Mouse (Mus musculus) stomach, postnatal 0 days (tissue): ENCODE measurements around the gene Boc. TPM values are rescaled to one million over a fixed set of nuclear protein-coding genes. Genes with fewer than 3 reads are reported as not detected.

Experiments used
- ATAC-seq: fragments of 200-750 bp; cut with Nextera tagmentation; 2 replicates; pipeline ENCODE4 v1.8.0; 2017; ENCODE audit not compliant: low FRiP score, low TSS enrichment
- DNase-seq: peaks from one replicate; pipeline ENCODE4 v3.0.0-alpha.2; 2016; ENCODE audit warnings: low spot score
- H3K27ac ChIP-seq: fragments of 300-500 bp; sonication (generic); replicated peaks from 2 replicates; pipeline ENCODE4 v1.5.1; 2014; ENCODE audit warnings: mild to moderate bottlenecking, control low read depth
- H3K27me3 ChIP-seq: fragments of 300-500 bp; sonication (generic); 2 replicates; pipeline ENCODE4 v1.6.1; 2014; ENCODE audit warnings: low read length; ENCODE audit not compliant: control insufficient read depth, insufficient read depth
- H3K36me3 ChIP-seq: fragments of 300-500 bp; sonication (generic); 2 replicates; pipeline ENCODE4 v1.6.1; 2014; ENCODE audit warnings: low read length, mixed read lengths; ENCODE audit not compliant: control insufficient read depth, insufficient read depth
- H3K4me1 ChIP-seq: fragments of 300-500 bp; sonication (generic); replicated peaks from 2 replicates; pipeline ENCODE4 v1.6.1; 2014; ENCODE audit warnings: antibody characterized with exemption; ENCODE audit not compliant: control insufficient read depth, insufficient read depth
- H3K4me2 ChIP-seq: fragments of 300-500 bp; sonication (generic); replicated peaks from 2 replicates; pipeline ENCODE4 v1.6.1; 2014; ENCODE audit warnings: low read depth, mild to moderate bottlenecking, control low read depth, moderate library complexity
- H3K4me3 ChIP-seq: fragments of 300-500 bp; sonication (generic); 2 replicates; pipeline ENCODE4 v1.5.1; 2014; ENCODE audit warnings: low read depth, low read length, control low read depth
- H3K9ac ChIP-seq: fragments of 300-500 bp; sonication (generic); 2 replicates; pipeline ENCODE4 v1.6.1; 2014; ENCODE audit warnings: mild to moderate bottlenecking, low read length, control low read depth, mixed read lengths
- H3K9me3 ChIP-seq: fragments of 300-500 bp; sonication (generic); 2 replicates; pipeline ENCODE4 v1.6.1; 2016; ENCODE audit warnings: low read length; ENCODE audit not compliant: control insufficient read depth
- CTCF ChIP-seq: IDR thresholded peaks from 2 replicates; pipeline ENCODE4 v1.5.1; 2016; ENCODE audit warnings: antibody characterized with exemption, low read depth, mild to moderate bottlenecking, moderate library complexity
- EP300 ChIP-seq: optimal IDR thresholded peaks from 2 replicates; pipeline ENCODE3; 2016; ENCODE audit warnings: antibody characterized with exemption
- WGBS: fragments of 180-500 bp; shearing (Covaris S2); extraction: QIAGEN DNeasy Blood & Tissue Kit; methylation state at CpG from one replicate; pipeline ENCODE4 v1.1.7; 2014; 5-methylcytosine and 5-hydroxymethylcytosine counted together
- polyA plus RNA-seq: library from polyadenylated mRNA; unstranded; fragments of >200 nt; fragmentation: Nextera tagmentation; extraction: Ambion mirVana; gene quantifications from 2 replicates; pipeline ENCODE4 v1.2.1, GENCODE M21; 2015

Boc gene
- polyA plus RNA-seq, 1 experiment from 2014 or later, result 6.1 TPM

DNA sequence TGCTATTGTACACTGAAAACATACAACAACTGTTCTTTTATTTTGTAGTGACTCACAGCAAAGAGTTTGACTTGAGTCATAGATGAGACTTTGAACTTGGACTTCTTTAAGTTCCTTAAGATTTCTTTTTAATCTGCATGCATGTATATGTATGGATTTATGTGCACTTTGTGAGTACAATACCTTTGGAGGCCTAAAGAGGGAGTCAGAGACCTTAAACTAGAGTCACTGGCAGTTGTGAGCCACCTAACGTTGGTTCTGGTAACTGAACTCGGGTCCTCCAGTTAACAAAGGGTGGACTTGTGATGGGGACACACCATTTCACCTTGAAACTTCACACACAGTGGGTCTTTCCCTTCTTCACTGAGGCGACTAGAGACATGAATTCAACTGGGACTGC is 60.2 kb downstream of the Boc start:
- H3K9ac ChIP-seq, result no peak overlapping the region
- H3K9me3 ChIP-seq, result no peaks in the 10 kb centered on the region
- no peak for TF ChIP-seq EP300
- no peak overlapping the region for H3K4me3 ChIP-seq
- DNase-seq (no peak), ATAC-seq (no peak)
- H3K27ac ChIP-seq, result no peak overlapping the region
- no peaks in the 10 kb centered on the region for H3K4me1 ChIP-seq
- H3K27me3 ChIP-seq, result no peaks in the 10 kb centered on the region
- no peak overlapping the region for H3K4me2 ChIP-seq
- peaks cover 35% of the 10 kb centered on the region for H3K36me3 ChIP-seq
- WGBS, result 90% methylated on average over 3 of the region's 3 CpGs

DNA sequence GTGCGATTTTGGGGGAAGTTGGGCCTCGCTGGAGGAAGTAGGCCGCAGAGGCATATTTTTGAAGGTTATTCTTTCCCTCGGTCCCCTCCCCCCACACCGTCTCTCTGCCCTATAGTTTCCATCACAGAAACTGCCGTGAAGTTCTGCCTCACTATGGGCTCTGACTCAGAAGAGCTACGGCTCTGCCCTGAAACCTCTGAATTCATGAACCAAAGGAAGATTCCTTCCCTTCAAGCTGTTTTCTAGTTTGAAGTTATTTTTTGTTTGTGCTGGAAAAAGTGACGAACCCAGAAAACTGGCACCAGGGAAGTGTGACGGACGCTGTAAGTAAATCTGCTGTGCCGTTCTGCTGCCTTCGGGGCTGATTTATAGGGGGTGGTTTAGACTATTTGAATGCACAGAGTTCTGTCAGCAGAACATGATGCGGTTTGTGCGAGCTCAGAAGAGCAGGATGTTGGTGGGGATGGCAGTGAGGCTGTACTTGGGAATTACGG is 61.7 kb downstream of the Boc start:
- Histone ChIP-seq H3K4me2 (no peak overlapping the region), H3K36me3 (peaks cover 33% of the 10 kb centered on the region), H3K4me3 (no peak overlapping the region), H3K4me1 (no peaks in the 10 kb centered on the region), H3K27me3 (no peaks in the 10 kb centered on the region), H3K9me3 (no peaks in the 10 kb centered on the region), H3K27ac (no peak overlapping the region), H3K9ac (no peak overlapping the region)
- ATAC-seq (no peak), DNase-seq (no peak)
- 80% methylated on average over 15 of the region's 15 CpGs for WGBS
- TF ChIP-seq EP300 (no peak), CTCF (no peak)

DNA sequence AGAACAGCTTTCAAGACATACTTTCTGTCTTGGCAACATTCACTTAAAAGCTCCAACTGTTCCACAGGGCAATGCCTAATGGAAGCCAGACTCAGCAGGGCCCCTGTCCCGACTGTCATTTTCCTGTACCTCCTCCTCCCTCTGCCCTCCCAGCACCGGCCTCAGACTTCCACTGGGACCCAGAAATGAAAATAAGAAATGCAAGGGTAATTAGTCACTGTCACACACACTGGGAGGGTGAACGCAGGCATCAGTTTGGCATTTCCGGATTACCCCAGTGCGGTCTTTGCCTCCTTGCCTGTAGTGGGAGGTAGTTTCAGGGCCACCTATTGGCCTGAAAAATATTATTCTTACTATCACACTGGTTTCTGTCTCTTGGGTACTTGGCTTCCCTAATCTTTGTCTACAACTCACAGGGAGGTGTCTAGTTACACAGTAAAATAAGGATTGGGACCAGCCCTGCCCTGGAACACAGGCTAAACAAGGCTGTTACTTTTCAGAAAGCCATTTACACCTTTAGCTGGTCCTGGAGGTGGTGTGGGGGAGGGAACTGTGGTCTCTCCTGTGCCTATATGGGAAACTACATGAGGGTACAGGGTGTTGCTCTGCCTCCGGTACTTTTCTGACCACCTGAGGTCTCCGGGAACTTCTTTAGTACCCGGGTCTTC is 64.1 kb downstream of the Boc start:
- ATAC-seq, result peak; percentile 33; the same call in 1 of the 2 replicates
- Histone ChIP-seq H3K9me3 (no peaks in the 10 kb centered on the region), H3K27me3 (no peaks in the 10 kb centered on the region), H3K9ac (no peak overlapping the region), H3K4me1 (no peaks in the 10 kb centered on the region), H3K4me3 (no peak overlapping the region), H3K36me3 (peaks cover 34% of the 10 kb centered on the region), H3K4me2 (no peak overlapping the region), H3K27ac (peak overlapping the region; percentile 58)
- DNase-seq, result no peak
- 37% methylated on average over 8 of the region's 8 CpGs for WGBS
- TF ChIP-seq EP300 (no peak), CTCF (peak; percentile 17; the same call in 1 of the 2 replicates)

GRCm38 (mm10) chr16:44493868-44494267 is 64.8 kb downstream of the Boc start:
- ATAC-seq (no peak; the same call in 1 of the 2 replicates), DNase-seq (no peak)
- Histone ChIP-seq H3K27me3 (no peaks in the 10 kb centered on the region), H3K27ac (no peak overlapping the region), H3K36me3 (peaks cover 29% of the 10 kb centered on the region), H3K9me3 (no peaks in the 10 kb centered on the region), H3K4me2 (no peak overlapping the region), H3K4me1 (no peaks in the 10 kb centered on the region), H3K4me3 (no peak overlapping the region), H3K9ac (no peak overlapping the region)
- 37% methylated on average over 6 of the region's 6 CpGs for WGBS
- TF ChIP-seq EP300 (no peak), CTCF (no peak)

GRCm38 (mm10) chr16:44492706-44493105 is 66.0 kb downstream of the Boc start:
- WGBS, result 72% methylated on average over 9 of the region's 9 CpGs
- TF ChIP-seq CTCF (no peak), EP300 (no peak)
- Histone ChIP-seq H3K27me3 (no peaks in the 10 kb centered on the region), H3K4me2 (no peak overlapping the region), H3K27ac (no peak overlapping the region), H3K4me3 (no peak overlapping the region), H3K9ac (no peak overlapping the region), H3K36me3 (peaks cover 19% of the 10 kb centered on the region), H3K9me3 (no peaks in the 10 kb centered on the region), H3K4me1 (no peaks in the 10 kb centered on the region)
- DNase-seq (no peak), ATAC-seq (no peak)

DNA sequence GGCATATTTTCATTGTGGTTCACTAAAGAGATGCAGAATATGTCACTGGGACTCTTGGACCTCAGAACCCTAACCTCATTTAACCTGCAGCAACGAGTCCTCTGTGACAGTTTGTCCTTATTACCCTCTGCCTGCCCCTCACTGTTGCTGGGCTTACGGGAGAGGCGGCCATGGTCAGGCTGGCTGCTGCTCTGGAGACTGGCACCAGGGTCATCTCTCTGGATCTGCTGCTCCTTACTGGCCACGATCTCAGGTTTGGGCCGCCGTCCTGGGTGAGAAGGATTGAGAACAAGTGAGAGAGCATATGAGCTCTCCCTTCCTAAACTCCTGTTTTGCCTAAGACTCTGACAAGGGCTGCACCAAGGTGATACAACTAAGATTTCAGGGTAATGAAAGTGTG is 66.5 kb downstream of the Boc start:
- no peak overlapping the region for H3K9ac ChIP-seq
- WGBS, result 89% methylated on average over 6 of the region's 6 CpGs
- ATAC-seq (no peak), DNase-seq (no peak)
- H3K36me3 ChIP-seq, result peaks cover 17% of the 10 kb centered on the region
- H3K9me3 ChIP-seq, result no peaks in the 10 kb centered on the region
- no peaks in the 10 kb centered on the region for H3K4me1 ChIP-seq
- no peaks in the 10 kb centered on the region for H3K27me3 ChIP-seq
- H3K4me3 ChIP-seq, result no peak overlapping the region
- no peak overlapping the region for H3K4me2 ChIP-seq
- no peak overlapping the region for H3K27ac ChIP-seq
- TF ChIP-seq CTCF, result no peak
